Mouse (Mus musculus) left cerebral cortex, postnatal 14 days (tissue): ENCODE measurements around the gene Mpst. TPM values are rescaled to one million over a fixed set of nuclear protein-coding genes. Genes with fewer than 3 reads are reported as not detected.

Source experiments
- DNase-seq, 2 experiments: peaks; one replicate each; pipeline ENCODE4 v3.0.0; 2021 to 2022; ENCODE audit warnings: low spot score in 2 of 2, mixed read lengths in 1 of 2
- intact Hi-C: fragments of 180-260 bp; cut with DNase I; formaldehyde crosslinking; loops from one replicate; pipeline ENCODE4 v1.15.1; 2025
- total RNA-seq, 2 experiments: library from RNA; stranded (reverse); gene quantifications; 2 replicates each; pipeline ENCODE4 v1.2.3; 2021

Mpst gene
- total RNA-seq, 2 experiments from 2014 or later: 39.0 to 47.2 TPM

- intact Hi-C loops: no loop called here
- peak; percentile 62 to 66 for DNase-seq
These were observed 4.3 kb upstream of the Mpst start for GRCm38 (mm10) chr15:78401921-78402320.

GRCm38 (mm10) chr15:78402423-78402822, 3.8 kb upstream of the Mpst start:
- no peak for DNase-seq
- intact Hi-C loops: no loop called here

GRCm38 (mm10) chr15:78403301-78403741, 2.9 kb upstream of the Mpst start:
- intact Hi-C loops: no loop called here
- DNase-seq: no peak

GRCm38 (mm10) chr15:78403896-78404295, 2.3 kb upstream of the Mpst start:
- intact Hi-C loops: no loop called here
- DNase-seq: peak in 1 of 2 experiments; percentile 20

- DNase-seq: no peak
- intact Hi-C loops: no loop called here
These were observed 1.1 kb upstream of the Mpst start for GRCm38 (mm10) chr15:78405098-78405497.

- intact Hi-C loops: no loop called here
- peak; percentile 85 to 97 for DNase-seq
These were observed 552 bp upstream of the Mpst start, which contains the start of gene Tst for GRCm38 (mm10) chr15:78405517-78406211. Gene Tst (minus strand): TSS chr15:78405907.

- intact Hi-C loops: no loop called here
- no peak for DNase-seq
These were observed 3.4 kb downstream of the Mpst start for GRCm38 (mm10) chr15:78409570-78410052.

- intact Hi-C loops: no loop called here
- DNase-seq: no peak
These were observed 7.0 kb downstream of the Mpst start for GRCm38 (mm10) chr15:78413083-78413718.

- intact Hi-C loops: no loop called here
- DNase-seq: no peak
These were observed 7.5 kb downstream of the Mpst start for GRCm38 (mm10) chr15:78413719-78414117.

- no peak for DNase-seq
- intact Hi-C loops: no loop called here
These were observed 7.9 kb downstream of the Mpst start for GRCm38 (mm10) chr15:78414157-78414556.

- no peak for DNase-seq
- intact Hi-C loops: no loop called here
These were observed 10.7 kb downstream of the Mpst start for GRCm38 (mm10) chr15:78416937-78417336.

GRCm38 (mm10) chr15:78420395-78420794, 14.2 kb downstream of the Mpst start:
- intact Hi-C loops: loop anchor here (5.0 to 10.0 kb wide), 3 partner anchors 163 to 436 kb away; no protein-coding TSS in a partner anchor
- DNase-seq: no peak

GRCm38 (mm10) chr15:78422046-78422956, 16.1 kb downstream of the Mpst start:
- intact Hi-C loops: loop anchor here (2.0 to 10.0 kb wide), 4 partner anchors 68 to 438 kb away; no protein-coding TSS in a partner anchor
- DNase-seq: peak; percentile 81 to 87

- intact Hi-C loops: loop anchor here (5.0 to 10.0 kb wide), 3 partner anchors 167 to 440 kb away; no protein-coding TSS in a partner anchor
- DNase-seq: no peak
These were observed 18.3 kb downstream of the Mpst start for GRCm38 (mm10) chr15:78424507-78424906.

- intact Hi-C loops: loop anchor here (10.0 kb wide), 1 partner anchor 440 kb away; no protein-coding TSS in a partner anchor
- no peak for DNase-seq
These were observed 19.0 kb downstream of the Mpst start for GRCm38 (mm10) chr15:78425230-78425629.

- intact Hi-C loops: loop anchor here (10.0 kb wide), 1 partner anchor 444 kb away; no protein-coding TSS in a partner anchor
- DNase-seq: peak; percentile 83 to 84
These were observed 22.3 kb downstream of the Mpst start, which contains the start of gene Kctd17 for GRCm38 (mm10) chr15:78428391-78429138. Gene Kctd17 (plus strand): TSS chr15:78428564.

GRCm38 (mm10) chr15:78429139-78429459, 22.9 kb downstream of the Mpst start:
- intact Hi-C loops: loop anchor here (10.0 kb wide), 1 partner anchor 444 kb away; no protein-coding TSS in a partner anchor
- DNase-seq: no peak

GRCm38 (mm10) chr15:78429871-78430622, 23.8 kb downstream of the Mpst start:
- DNase-seq: no peak
- intact Hi-C loops: loop anchor here (10.0 kb wide), 1 partner anchor 445 kb away; no protein-coding TSS in a partner anchor
